Mouse (Mus musculus): Measurements from ENCODE around the gene Btaf1.
"Not testable (repeated sequence)": the region's sequence is repeated elsewhere in the genome, so short reads cannot be mapped to it uniquely, and the experiment has no call there.

Btaf1 gene

DNA sequence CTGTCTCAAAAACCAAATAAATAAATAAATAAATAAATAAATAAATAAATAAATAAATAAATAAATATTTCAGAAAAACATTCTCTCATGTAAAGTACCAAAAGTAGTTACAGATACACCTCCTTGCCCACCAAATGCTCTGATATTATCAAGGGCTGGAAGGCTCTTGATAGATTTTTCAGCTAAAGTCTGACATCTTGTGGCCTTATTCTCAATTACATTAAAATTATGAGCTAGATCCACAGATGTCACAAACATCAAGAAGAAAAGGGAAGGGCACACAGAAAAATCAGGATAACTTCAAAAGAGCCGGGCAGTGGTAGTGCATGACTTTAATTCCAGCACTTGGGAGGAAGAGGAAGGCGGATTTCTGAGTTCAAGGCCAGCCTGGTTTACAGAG, 3.9 kb upstream of the Btaf1 start:
- DNase-seq (ENCODE audit: low read depth, low spot score): peak; percentile 65

DNA sequence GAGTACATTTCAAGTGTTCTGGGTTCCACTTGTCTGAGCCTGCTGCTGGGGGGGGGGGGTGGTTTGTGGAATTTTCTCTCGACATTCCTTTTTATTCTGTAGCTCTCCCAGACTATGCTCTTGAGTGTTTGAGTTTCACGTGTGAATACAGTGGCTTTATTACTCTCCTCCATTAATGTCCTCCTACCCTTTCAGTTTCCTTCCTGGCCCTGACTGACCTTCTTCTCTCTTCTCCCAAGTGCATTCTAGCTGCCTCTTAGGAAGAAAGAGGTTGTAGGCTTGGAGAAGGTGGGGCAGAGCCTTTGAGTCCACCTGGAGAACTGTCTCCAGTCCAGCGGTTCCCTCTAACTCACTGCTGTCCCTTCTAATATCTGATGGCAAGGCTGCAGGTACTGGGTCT, 2.9 kb upstream of the Btaf1 start:
- no peak for DNase-seq (ENCODE audit: low read depth, low spot score)

GRCm38 (mm10) chr19:36926553-36927236, 816 bp downstream of the Btaf1 start:
- no peak for DNase-seq (ENCODE audit: low read depth, low spot score)

GRCm38 (mm10) chr19:36927800-36928361, 2.0 kb downstream of the Btaf1 start:
- DNase-seq (ENCODE audit: low read depth, low spot score): no peak

GRCm38 (mm10) chr19:36929816-36930215, 3.9 kb downstream of the Btaf1 start:
- DNase-seq (ENCODE audit: low read depth, low spot score): no peak

GRCm38 (mm10) chr19:36932097-36932496, 6.2 kb downstream of the Btaf1 start:
- no peak for DNase-seq (ENCODE audit: low read depth, low spot score)

DNA sequence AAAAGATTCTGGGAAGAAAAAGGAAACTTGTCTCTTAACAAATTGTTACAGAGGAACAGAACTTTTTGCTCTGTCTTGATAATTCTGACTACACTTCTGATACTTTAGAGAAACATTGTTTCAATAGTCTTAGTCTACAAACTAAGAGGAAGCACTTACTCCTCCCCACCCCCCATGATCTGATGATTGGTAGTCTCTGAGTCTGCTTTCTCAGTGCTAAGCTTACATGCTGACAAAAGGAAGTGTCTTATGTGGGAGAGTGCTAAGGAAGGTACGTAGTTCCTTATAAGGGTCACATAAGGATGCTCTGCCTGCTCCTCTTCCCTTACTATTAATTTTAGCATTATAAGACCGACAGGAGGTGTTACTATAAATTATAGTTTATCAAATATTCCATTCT, 6.7 kb downstream of the Btaf1 start:
- no peak for DNase-seq (ENCODE audit: low read depth, low spot score)

DNA sequence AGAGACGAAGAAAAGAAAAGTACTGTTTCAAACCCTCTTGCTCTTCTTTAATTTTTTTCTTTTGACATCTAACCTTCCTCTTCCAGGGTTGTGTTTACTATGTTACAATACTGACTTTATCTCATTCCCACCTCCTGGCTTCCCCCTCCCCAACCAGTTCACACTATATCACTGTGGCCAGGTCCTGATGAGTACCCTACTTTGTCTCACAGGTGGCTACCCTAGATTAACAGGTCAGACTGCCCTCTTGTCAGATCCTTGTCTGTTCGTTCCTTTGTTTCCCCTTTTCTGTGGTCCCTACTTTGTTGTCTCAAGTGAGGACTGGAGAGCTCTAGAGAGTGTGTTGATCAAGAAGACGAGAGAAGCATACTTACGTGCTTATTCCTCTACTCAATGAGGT, 10.4 kb downstream of the Btaf1 start:
- no peak for DNase-seq (ENCODE audit: low read depth, low spot score)

- no peak for DNase-seq (ENCODE audit: low read depth, low spot score)
Measured at GRCm38 (mm10) chr19:36938008-36938407, 12.1 kb downstream of the Btaf1 start.

- DNase-seq (ENCODE audit: low read depth, low spot score): no peak
Measured at GRCm38 (mm10) chr19:36940064-36940463, 14.2 kb downstream of the Btaf1 start.

GRCm38 (mm10) chr19:36953637-36954206, 27.8 kb downstream of the Btaf1 start:
- no peak for DNase-seq (ENCODE audit: low read depth, low spot score)

DNA sequence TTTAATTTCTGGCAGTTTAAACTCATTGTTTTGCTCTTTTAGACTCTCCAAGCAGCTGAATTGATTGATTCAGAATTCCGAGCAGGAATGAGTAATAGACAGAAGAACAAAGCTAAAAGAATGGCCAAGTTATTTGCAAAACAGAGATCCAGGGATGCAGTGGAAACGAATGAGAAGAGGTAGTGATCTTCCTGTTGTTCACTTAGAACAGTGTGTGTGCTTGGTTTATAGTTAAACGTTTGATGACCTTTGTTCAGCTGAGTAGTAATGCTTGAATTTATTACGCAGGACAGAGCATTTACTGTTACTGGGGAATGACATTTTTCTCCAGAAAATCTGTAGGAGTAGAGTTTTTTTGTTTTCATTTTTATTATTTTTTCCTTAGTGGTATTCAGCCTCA, 32.5 kb downstream of the Btaf1 start:
- no peak for DNase-seq (ENCODE audit: low read depth, low spot score)

- no peak for DNase-seq (ENCODE audit: low read depth, low spot score)
Measured at GRCm38 (mm10) chr19:36961320-36961719, 35.4 kb downstream of the Btaf1 start.

GRCm38 (mm10) chr19:36962544-36963260, 36.8 kb downstream of the Btaf1 start:
- DNase-seq (ENCODE audit: low read depth, low spot score): not testable (repeated sequence)

DNA sequence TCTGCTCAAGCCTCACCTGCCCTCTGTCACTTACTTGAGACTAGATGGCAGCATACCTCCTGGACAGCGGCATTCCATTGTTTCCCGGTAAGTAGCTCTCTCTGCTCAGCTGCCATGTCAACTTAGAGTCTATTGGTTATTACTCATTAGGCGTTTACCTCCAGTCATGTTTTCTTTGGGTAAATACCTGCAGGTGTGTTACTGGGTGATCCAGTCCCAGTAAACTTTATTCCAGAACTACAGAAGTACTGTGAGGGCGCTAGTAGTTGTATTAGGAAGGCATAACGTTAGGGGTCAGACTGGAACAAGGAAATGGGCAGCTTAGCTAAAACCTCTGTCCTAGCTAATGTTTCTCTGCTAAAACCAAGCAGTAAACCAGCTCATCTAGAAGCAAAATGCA, 78.7 kb downstream of the Btaf1 start:
- no peak for DNase-seq (ENCODE audit: low read depth, low spot score)

GRCm38 (mm10) chr19:37009878-37010281, 84.0 kb downstream of the Btaf1 start:
- DNase-seq (ENCODE audit: low read depth, low spot score): no peak

- DNase-seq (ENCODE audit: low read depth, low spot score): no peak
Measured at GRCm38 (mm10) chr19:37013461-37013860, 87.6 kb downstream of the Btaf1 start.

- DNase-seq (ENCODE audit: low read depth, low spot score): no peak
Measured at GRCm38 (mm10) chr19:37014173-37014939, 88.5 kb downstream of the Btaf1 start.

GRCm38 (mm10) chr19:37016890-37017289, 91.0 kb downstream of the Btaf1 start:
- DNase-seq (ENCODE audit: low read depth, low spot score): no peak

- peak; percentile 44 for DNase-seq (ENCODE audit: low read depth, low spot score)
Measured at GRCm38 (mm10) chr19:37018411-37018810, 92.5 kb downstream of the Btaf1 start.

DNA sequence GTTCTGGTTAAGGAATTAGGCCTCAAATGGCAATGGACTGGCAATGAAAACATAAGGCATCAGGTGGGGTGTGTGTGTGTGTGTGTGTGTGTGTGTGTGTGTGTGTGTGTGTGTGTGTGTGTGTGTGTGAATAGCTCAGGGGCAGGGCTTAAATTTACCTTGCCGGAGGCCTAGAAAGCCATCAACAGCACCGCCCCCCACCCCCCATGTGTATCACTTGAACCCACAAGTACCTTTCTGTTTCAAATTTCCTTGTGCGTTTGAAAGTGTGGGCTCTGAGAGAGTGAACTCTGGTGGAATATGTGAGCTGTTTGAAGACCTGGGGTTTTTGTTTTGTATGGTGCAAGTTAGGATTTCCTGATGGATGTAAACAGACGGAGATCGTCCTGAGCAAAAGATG, 93.1 kb downstream of the Btaf1 start:
- DNase-seq (ENCODE audit: low read depth, low spot score): no peak

GRCm38 (mm10) chr19:37020531-37020930, 94.7 kb downstream of the Btaf1 start:
- no peak for DNase-seq (ENCODE audit: low read depth, low spot score)
